Mouse (Mus musculus) ES-E14 (cell line): ENCODE results near the gene A830018L16Rik.

Experiments
- CHD2 ChIP-seq: IDR thresholded peaks from 2 replicates; pipeline ENCODE4 v1.6.1; 2014; ENCODE audit warnings: mild to moderate bottlenecking, low read depth, low read length, inconsistent platforms
- HCFC1 ChIP-seq: IDR thresholded peaks from 2 replicates; pipeline ENCODE4 v1.6.1; 2012; ENCODE audit warnings: low read length, inconsistent platforms, borderline replicate concordance; ENCODE audit not compliant: insufficient read depth
- MAFK ChIP-seq: IDR thresholded peaks from 2 replicates; pipeline ENCODE4 v1.6.1; 2014; ENCODE audit warnings: mild to moderate bottlenecking, low read depth, low read length, inconsistent platforms; ENCODE audit not compliant: insufficient read depth
- ZC3H11A ChIP-seq: IDR thresholded peaks from 2 replicates; pipeline ENCODE4 v1.6.1; 2012; ENCODE audit warnings: low read depth, mild to moderate bottlenecking, inconsistent platforms, low read length, borderline replicate concordance
- ZNF384 ChIP-seq: IDR thresholded peaks from 2 replicates; pipeline ENCODE4 v1.6.1; 2012; ENCODE audit warnings: low read depth, low read length, inconsistent platforms

- TF ChIP-seq MAFK: no peak
- no peak for TF ChIP-seq ZNF384
- TF ChIP-seq CHD2: no peak
- no peak for TF ChIP-seq ZC3H11A
- no peak for TF ChIP-seq HCFC1
These were observed 568.8 kb downstream of the A830018L16Rik start for GRCm38 (mm10) chr1:11982590-11983136.
